Mouse (Mus musculus) cortical plate, adult 2 months (tissue): ENCODE results near the gene Slco3a1. TPM values are rescaled to one million over a fixed set of nuclear protein-coding genes. Genes with fewer than 3 reads are reported as not detected.

ENCODE experiments used
- H3K27ac ChIP-seq: fragments of 200-500 bp; 2 replicates; pipeline ENCODE4 v1.5.1; 2012; ENCODE audit warnings: low read length, control low read depth, inconsistent platforms; ENCODE audit not compliant: insufficient read depth
- H3K4me1 ChIP-seq: fragments of 200-500 bp; 2 replicates; pipeline ENCODE4 v1.6.1; 2011; ENCODE audit warnings: low read length; ENCODE audit not compliant: control insufficient read depth, insufficient read depth
- H3K4me3 ChIP-seq: fragments of 200-500 bp; 2 replicates; pipeline ENCODE4 v1.5.1; 2011; ENCODE audit warnings: mild to moderate bottlenecking, low read length, control low read depth; ENCODE audit not compliant: insufficient read depth
- CTCF ChIP-seq: fragments of 200-500 bp; IDR thresholded peaks from 2 replicates; pipeline ENCODE4 v1.5.1; 2011; ENCODE audit warnings: mild to moderate bottlenecking, control low read depth, low read length; ENCODE audit not compliant: insufficient read depth; ENCODE audit errors: extremely low read depth
- POLR2A ChIP-seq: fragments of 200-500 bp; IDR thresholded peaks from 2 replicates; pipeline ENCODE4 v1.6.1; 2011; ENCODE audit warnings: mild to moderate bottlenecking, low read length, control low read depth; ENCODE audit not compliant: insufficient read depth; ENCODE audit errors: extremely low read depth
- polyA plus RNA-seq: library from polyadenylated mRNA; depleted of rRNA; stranded (reverse); fragments of >200 nt; gene quantifications from 2 replicates; pipeline ENCODE4 v1.2.3, GENCODE M21; 2012

Gene Slco3a1
- polyA plus RNA-seq, 1 experiment, result 26.5 TPM

- Histone ChIP-seq H3K4me3 (no peak overlapping the region), H3K4me1 (no peaks in the 10 kb centered on the region), H3K27ac (no peak overlapping the region)
- TF ChIP-seq CTCF, result no peak
- TF ChIP-seq POLR2A, result no peak
Observed at GRCm38 (mm10) chr7:74549686-74550085, 4.9 kb downstream of the Slco3a1 start.

- TF ChIP-seq CTCF, result no peak
- TF ChIP-seq POLR2A, result no peak
- Histone ChIP-seq H3K4me1 (no peaks in the 10 kb centered on the region), H3K27ac (no peak overlapping the region), H3K4me3 (no peak overlapping the region)
Observed at GRCm38 (mm10) chr7:74549013-74549582, 5.5 kb downstream of the Slco3a1 start.

- H3K4me3 ChIP-seq, result no peak overlapping the region
- no peak overlapping the region for H3K27ac ChIP-seq
- TF ChIP-seq CTCF, result no peak
- no peak for TF ChIP-seq POLR2A
- H3K4me1 ChIP-seq, result peaks cover 2% of the 10 kb centered on the region; the same call in 1 of the 2 replicates
Observed at GRCm38 (mm10) chr7:74546691-74547090, 7.9 kb downstream of the Slco3a1 start.

GRCm38 (mm10) chr7:74545498-74545990 is 9.0 kb downstream of the Slco3a1 start:
- no peak for TF ChIP-seq POLR2A
- no peak for TF ChIP-seq CTCF
- no peak overlapping the region for H3K4me3 ChIP-seq
- H3K27ac ChIP-seq, result no peak overlapping the region
- H3K4me1 ChIP-seq, result peaks cover 2% of the 10 kb centered on the region; the same call in 1 of the 2 replicates

- TF ChIP-seq POLR2A, result no peak
- no peak for TF ChIP-seq CTCF
- H3K4me3 ChIP-seq, result no peak overlapping the region
Observed at GRCm38 (mm10) chr7:74544306-74544705, 10.3 kb downstream of the Slco3a1 start.

GRCm38 (mm10) chr7:74541958-74542357 is 12.6 kb downstream of the Slco3a1 start:
- Histone ChIP-seq H3K27ac (no peak overlapping the region), H3K4me1 (peaks cover 3% of the 10 kb centered on the region; the same call in 1 of the 2 replicates), H3K4me3 (no peak overlapping the region)
- TF ChIP-seq POLR2A, result no peak
- no peak for TF ChIP-seq CTCF

More at GRCm38 (mm10) chr7:74544306-74544705, 10.3 kb downstream of the Slco3a1 start:
- no peak overlapping the region for H3K27ac ChIP-seq
- peaks cover 2% of the 10 kb centered on the region; the same call in 1 of the 2 replicates for H3K4me1 ChIP-seq

- Histone ChIP-seq H3K4me1 (peaks cover 3% of the 10 kb centered on the region; the same call in 1 of the 2 replicates), H3K27ac (no peak overlapping the region), H3K4me3 (no peak overlapping the region)
- TF ChIP-seq CTCF (no peak), POLR2A (no peak)
Observed at GRCm38 (mm10) chr7:74540933-74541725, 13.5 kb downstream of the Slco3a1 start.

- H3K4me1 ChIP-seq, result 0 out of 2 replicates have a peak, but pooled peaks cover 1% of the 10 kb centered on the region
- no peak overlapping the region for H3K4me3 ChIP-seq
- TF ChIP-seq CTCF, result no peak
- TF ChIP-seq POLR2A, result no peak
- no peak overlapping the region for H3K27ac ChIP-seq
Observed at GRCm38 (mm10) chr7:74536186-74536585, 18.4 kb downstream of the Slco3a1 start.

GRCm38 (mm10) chr7:74531468-74532097 is 23.0 kb downstream of the Slco3a1 start:
- no peak overlapping the region for H3K27ac ChIP-seq
- no peak for TF ChIP-seq CTCF
- H3K4me3 ChIP-seq, result no peak overlapping the region
- peaks cover 5% of the 10 kb centered on the region for H3K4me1 ChIP-seq
